Mouse (Mus musculus) kidney, embryonic 14.5 days (tissue): ENCODE measurements around the gene Slc25a54. TPM values are rescaled to one million over a fixed set of nuclear protein-coding genes. Genes with fewer than 3 reads are reported as not detected.

ENCODE experiments used
- ATAC-seq: fragments of 200-750 bp; cut with Nextera tagmentation; 2 replicates; pipeline ENCODE4 v1.8.0; 2017; ENCODE audit warnings: moderate number of reproducible peaks, mild to moderate bottlenecking, moderate TSS enrichment, moderate library complexity; ENCODE audit not compliant: low FRiP score, low TSS enrichment
- H3K27ac ChIP-seq: fragments of 300-500 bp; sonication (generic); 2 replicates; pipeline ENCODE4 v1.5.1; 2014; ENCODE audit warnings: low read depth, mild to moderate bottlenecking, low read length, moderate library complexity, mixed read lengths
- H3K27me3 ChIP-seq: fragments of 300-500 bp; sonication (generic); 2 replicates; pipeline ENCODE4 v1.6.1; 2014; ENCODE audit warnings: mild to moderate bottlenecking, low read length; ENCODE audit not compliant: control insufficient read depth, insufficient read depth
- H3K36me3 ChIP-seq: fragments of 300-500 bp; sonication (generic); 2 replicates; pipeline ENCODE4 v1.6.1; 2014; ENCODE audit warnings: low read length, mixed read lengths; ENCODE audit not compliant: control insufficient read depth, insufficient read depth
- H3K4me1 ChIP-seq: fragments of 300-500 bp; sonication (generic); 2 replicates; pipeline ENCODE4 v1.6.1; 2014; ENCODE audit warnings: low read length, mixed read lengths; ENCODE audit not compliant: control insufficient read depth, insufficient read depth
- H3K4me2 ChIP-seq: fragments of 300-500 bp; sonication (generic); replicated peaks from 2 replicates; pipeline ENCODE4 v1.6.1; 2014; ENCODE audit warnings: low read depth, mild to moderate bottlenecking, low read length
- H3K4me3 ChIP-seq: fragments of 300-500 bp; sonication (generic); 2 replicates; pipeline ENCODE4 v1.5.1; 2014; ENCODE audit warnings: mild to moderate bottlenecking, low read length
- H3K9ac ChIP-seq: fragments of 300-500 bp; sonication (generic); 2 replicates; pipeline ENCODE4 v1.6.1; 2014; ENCODE audit warnings: low read depth, mild to moderate bottlenecking, low read length, moderate library complexity
- H3K9me3 ChIP-seq: fragments of 300-500 bp; sonication (generic); 2 replicates; pipeline ENCODE4 v1.6.1; 2016; ENCODE audit warnings: low read length; ENCODE audit not compliant: control insufficient read depth
- WGBS: fragments of 180-500 bp; shearing (Covaris S2); extraction: QIAGEN DNeasy Blood & Tissue Kit; methylation state at CpG from one replicate; pipeline ENCODE4 v1.1.7; 2014; 5-methylcytosine and 5-hydroxymethylcytosine counted together
- polyA plus RNA-seq: library from polyadenylated mRNA; unstranded; fragments of >200 nt; fragmentation: Nextera tagmentation; extraction: Ambion mirVana; gene quantifications from 2 replicates; pipeline ENCODE4 v1.2.1, GENCODE M21; 2014

The Slc25a54 gene
- polyA plus RNA-seq, 1 experiment from 2014 or later = not detected

GRCm38 (mm10) chr3:109134036-109134435, 53.8 kb downstream of the Slc25a54 start:
- Histone ChIP-seq H3K27me3 (no peaks in the 10 kb centered on the region), H3K27ac (no peak overlapping the region), H3K4me3 (no peak overlapping the region), H3K4me2 (no peak overlapping the region), H3K9ac (no peak overlapping the region), H3K9me3 (no peaks in the 10 kb centered on the region), H3K4me1 (no peaks in the 10 kb centered on the region), H3K36me3 (peaks cover 5% of the 10 kb centered on the region; the same call in 1 of the 2 replicates)
- no peak for ATAC-seq
- WGBS = 96% methylated on average over 15 of the region's 15 CpGs

GRCm38 (mm10) chr3:109135352-109135751, 55.1 kb downstream of the Slc25a54 start:
- 76% methylated on average over 1 of the region's 1 CpGs for WGBS
- no peak overlapping the region for H3K9ac ChIP-seq
- H3K9me3 ChIP-seq = no peaks in the 10 kb centered on the region
- H3K4me2 ChIP-seq = no peak overlapping the region
- H3K27ac ChIP-seq = no peak overlapping the region
- H3K36me3 ChIP-seq = peaks cover 5% of the 10 kb centered on the region; the same call in 1 of the 2 replicates
- H3K4me1 ChIP-seq = no peaks in the 10 kb centered on the region
- no peaks in the 10 kb centered on the region for H3K27me3 ChIP-seq
- H3K4me3 ChIP-seq = no peak overlapping the region
- ATAC-seq = no peak

GRCm38 (mm10) chr3:109152561-109152960, 72.3 kb downstream of the Slc25a54 start:
- ATAC-seq = no peak
- H3K9ac ChIP-seq = no peak overlapping the region
- no peaks in the 10 kb centered on the region for H3K27me3 ChIP-seq
- H3K36me3 ChIP-seq = no peaks in the 10 kb centered on the region
- H3K4me2 ChIP-seq = no peak overlapping the region
- no peaks in the 10 kb centered on the region for H3K9me3 ChIP-seq
- no peak overlapping the region for H3K4me3 ChIP-seq
- no peak overlapping the region for H3K27ac ChIP-seq
- 89% methylated on average over 4 of the region's 4 CpGs for WGBS
- no peaks in the 10 kb centered on the region for H3K4me1 ChIP-seq

- 99% methylated on average over 6 of the region's 6 CpGs for WGBS
- H3K27me3 ChIP-seq = no peaks in the 10 kb centered on the region
- H3K4me2 ChIP-seq = no peak overlapping the region
- H3K4me1 ChIP-seq = no peaks in the 10 kb centered on the region
- no peak overlapping the region for H3K4me3 ChIP-seq
- ATAC-seq = no peak
- H3K9me3 ChIP-seq = no peaks in the 10 kb centered on the region
- H3K9ac ChIP-seq = no peak overlapping the region
- no peak overlapping the region for H3K27ac ChIP-seq
- H3K36me3 ChIP-seq = no peaks in the 10 kb centered on the region
Observed at GRCm38 (mm10) chr3:109153410-109153809, 73.1 kb downstream of the Slc25a54 start.

- no peak for ATAC-seq
- 73% methylated on average over 4 of the region's 4 CpGs for WGBS
- Histone ChIP-seq H3K4me3 (no peak overlapping the region), H3K9ac (no peak overlapping the region), H3K36me3 (peaks cover 6% of the 10 kb centered on the region; the same call in 1 of the 2 replicates), H3K27ac (no peak overlapping the region), H3K4me1 (no peaks in the 10 kb centered on the region), H3K9me3 (no peaks in the 10 kb centered on the region), H3K4me2 (no peak overlapping the region), H3K27me3 (no peaks in the 10 kb centered on the region)
Observed at GRCm38 (mm10) chr3:109155926-109156669, 75.8 kb downstream of the Slc25a54 start.

GRCm38 (mm10) chr3:109157481-109157880, 77.2 kb downstream of the Slc25a54 start:
- Histone ChIP-seq H3K36me3 (peaks cover 6% of the 10 kb centered on the region; the same call in 1 of the 2 replicates), H3K9ac (no peak overlapping the region), H3K9me3 (no peaks in the 10 kb centered on the region), H3K4me1 (no peaks in the 10 kb centered on the region), H3K4me2 (no peak overlapping the region), H3K27ac (no peak overlapping the region), H3K4me3 (no peak overlapping the region), H3K27me3 (no peaks in the 10 kb centered on the region)
- 88% methylated on average over 3 of the region's 3 CpGs for WGBS
- ATAC-seq = no peak

GRCm38 (mm10) chr3:109164088-109164487, 83.8 kb downstream of the Slc25a54 start:
- no peak overlapping the region for H3K9ac ChIP-seq
- no peaks in the 10 kb centered on the region for H3K9me3 ChIP-seq
- H3K36me3 ChIP-seq = peaks cover 20% of the 10 kb centered on the region; the same call in 1 of the 2 replicates
- no peaks in the 10 kb centered on the region for H3K27me3 ChIP-seq
- no peak overlapping the region for H3K4me3 ChIP-seq
- WGBS = 88% methylated on average over 2 of the region's 2 CpGs
- H3K27ac ChIP-seq = no peak overlapping the region
- no peak for ATAC-seq
- no peaks in the 10 kb centered on the region for H3K4me1 ChIP-seq
- H3K4me2 ChIP-seq = no peak overlapping the region

GRCm38 (mm10) chr3:109164644-109165043, 84.4 kb downstream of the Slc25a54 start:
- Histone ChIP-seq H3K4me1 (no peaks in the 10 kb centered on the region), H3K9me3 (no peaks in the 10 kb centered on the region), H3K36me3 (peaks cover 20% of the 10 kb centered on the region; the same call in 1 of the 2 replicates), H3K4me2 (no peak overlapping the region), H3K4me3 (no peak overlapping the region), H3K27me3 (no peaks in the 10 kb centered on the region), H3K27ac (no peak overlapping the region), H3K9ac (no peak overlapping the region)
- WGBS = 96% methylated on average over 1 of the region's 1 CpGs
- ATAC-seq = no peak

GRCm38 (mm10) chr3:109165214-109165829, 85.1 kb downstream of the Slc25a54 start:
- no peak overlapping the region for H3K27ac ChIP-seq
- WGBS = 87% methylated on average over 8 of the region's 8 CpGs
- ATAC-seq = no peak
- H3K4me3 ChIP-seq = no peak overlapping the region
- H3K9ac ChIP-seq = no peak overlapping the region
- H3K27me3 ChIP-seq = no peaks in the 10 kb centered on the region
- H3K36me3 ChIP-seq = peaks cover 20% of the 10 kb centered on the region; the same call in 1 of the 2 replicates
- H3K4me2 ChIP-seq = no peak overlapping the region
- no peaks in the 10 kb centered on the region for H3K9me3 ChIP-seq
- no peaks in the 10 kb centered on the region for H3K4me1 ChIP-seq
